Mouse (Mus musculus) lung, embryonic 15.5 days (tissue): ENCODE measurements around the gene Chd6. TPM values are rescaled to one million over a fixed set of nuclear protein-coding genes. Genes with fewer than 3 reads are reported as not detected.

Experiments used
- ATAC-seq: fragments of 200-750 bp; cut with Nextera tagmentation; 2 replicates; pipeline ENCODE4 v1.8.0; 2017; ENCODE audit warnings: moderate number of reproducible peaks, borderline replicate concordance; ENCODE audit not compliant: low FRiP score, low TSS enrichment; ENCODE audit errors: extremely low read depth
- H3K27ac ChIP-seq: fragments of 300-500 bp; sonication (generic); 2 replicates; pipeline ENCODE4 v1.5.1; 2015; ENCODE audit warnings: moderate library complexity, mild to moderate bottlenecking, inconsistent platforms
- H3K27me3 ChIP-seq: fragments of 300-500 bp; sonication (generic); 2 replicates; pipeline ENCODE4 v1.6.1; 2015; ENCODE audit warnings: inconsistent platforms
- H3K36me3 ChIP-seq: fragments of 300-500 bp; sonication (generic); 2 replicates; pipeline ENCODE4 v1.6.1; 2015; ENCODE audit warnings: inconsistent platforms
- H3K4me1 ChIP-seq: fragments of 300-500 bp; sonication (generic); 2 replicates; pipeline ENCODE4 v1.6.1; 2015; ENCODE audit warnings: inconsistent platforms
- H3K4me2 ChIP-seq: fragments of 300-500 bp; sonication (generic); 2 replicates; pipeline ENCODE4 v1.6.1; 2015; ENCODE audit warnings: inconsistent platforms, mild to moderate bottlenecking, moderate library complexity
- H3K4me3 ChIP-seq: fragments of 300-500 bp; sonication (generic); 2 replicates; pipeline ENCODE4 v1.5.1; 2015; ENCODE audit warnings: mild to moderate bottlenecking, inconsistent platforms
- H3K9ac ChIP-seq: fragments of 300-500 bp; sonication (generic); 2 replicates; pipeline ENCODE4 v1.6.1; 2015; ENCODE audit warnings: inconsistent platforms
- H3K9me3 ChIP-seq: fragments of 300-500 bp; sonication (generic); 2 replicates; pipeline ENCODE4 v1.6.1; 2016; ENCODE audit warnings: inconsistent platforms
- WGBS: fragments of 180-500 bp; shearing (Covaris S2); methylation state at CpG from one replicate; pipeline ENCODE4 v1.1.7; 2015; 5-methylcytosine and 5-hydroxymethylcytosine counted together
- polyA plus RNA-seq: library from polyadenylated mRNA; unstranded; fragments of >200 nt; fragmentation: Nextera tagmentation; extraction: Ambion mirVana; gene quantifications from 2 replicates; pipeline ENCODE4 v1.2.1, GENCODE M21; 2015

The Chd6 gene
- polyA plus RNA-seq, 1 experiment from 2014 or later: 32.8 TPM

DNA sequence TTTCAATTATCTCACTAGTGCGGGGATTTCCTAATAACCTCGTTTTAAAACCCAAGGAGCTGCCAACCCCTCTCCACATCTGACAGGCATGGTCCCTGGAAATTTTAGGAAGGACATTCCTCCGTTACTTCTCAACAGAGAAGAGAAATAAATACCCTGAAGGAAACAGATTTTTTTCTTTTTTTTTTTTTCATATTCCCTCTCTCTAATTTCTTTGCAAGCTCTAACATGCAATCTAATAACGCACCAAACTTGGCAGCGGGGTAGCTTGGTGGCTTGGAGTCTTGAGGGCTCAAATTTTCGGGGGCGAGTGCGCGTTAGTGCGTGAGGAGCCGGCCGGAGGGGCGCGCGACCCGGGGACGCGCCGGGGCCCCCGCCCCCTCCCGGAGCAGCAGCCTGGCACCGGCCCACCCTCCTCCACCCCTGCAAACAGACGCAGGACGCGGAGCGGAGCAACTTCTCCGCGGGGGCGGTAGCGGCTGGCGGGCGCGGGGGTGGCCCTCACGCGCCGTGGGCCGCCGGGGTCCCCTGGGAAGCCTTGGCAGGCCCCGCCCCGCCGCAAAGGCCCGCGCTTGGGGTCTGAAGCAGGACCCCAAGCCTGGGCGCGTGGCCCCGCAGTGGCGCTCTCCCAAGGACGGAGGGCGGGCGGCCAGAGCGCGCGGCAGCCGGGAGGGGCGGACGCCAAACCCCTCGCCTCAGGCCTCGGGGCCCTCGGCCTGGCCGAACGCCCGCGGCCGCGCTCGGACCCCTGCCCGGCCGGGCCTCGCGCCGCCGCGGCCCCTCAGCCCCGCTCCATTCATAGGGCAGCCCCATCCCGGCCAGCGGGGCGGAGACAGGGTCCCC, 569 bp downstream of the Chd6 start:
- ATAC-seq: peak; percentile 74
- H3K9me3 ChIP-seq: no peaks in the 10 kb centered on the region
- H3K4me2 ChIP-seq: peak overlapping the region; percentile 54
- H3K36me3 ChIP-seq: no peaks in the 10 kb centered on the region
- under 1% methylated on average over 70 of the region's 77 CpGs for WGBS
- peak overlapping the region; percentile 99 for H3K27ac ChIP-seq
- H3K4me1 ChIP-seq: peaks cover 35% of the 10 kb centered on the region
- H3K9ac ChIP-seq: peak overlapping the region; percentile 89
- peak overlapping the region; percentile 84 for H3K4me3 ChIP-seq
- H3K27me3 ChIP-seq: no peaks in the 10 kb centered on the region

DNA sequence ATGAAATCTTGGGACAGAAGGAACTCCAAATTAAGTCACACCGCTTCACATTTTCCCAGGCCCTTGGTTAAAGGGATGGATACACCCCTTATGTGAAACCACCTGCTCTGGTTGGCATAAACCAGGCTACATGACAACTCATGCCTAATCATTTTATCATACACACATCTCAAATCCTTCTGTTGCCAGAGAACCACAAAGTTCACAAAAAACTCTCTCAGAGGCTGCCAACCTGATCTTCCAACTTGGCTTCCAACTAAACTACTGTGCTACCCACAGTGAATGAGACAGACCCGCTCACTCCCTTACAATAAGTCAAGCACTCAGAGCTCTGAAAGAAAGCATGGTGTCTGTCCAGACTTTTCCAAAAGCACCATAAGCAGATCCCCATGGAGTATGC, 1.6 kb downstream of the Chd6 start:
- Histone ChIP-seq H3K36me3 (no peaks in the 10 kb centered on the region), H3K27me3 (no peaks in the 10 kb centered on the region), H3K9me3 (no peaks in the 10 kb centered on the region), H3K9ac (peak overlapping the region; percentile 89), H3K4me3 (peak overlapping the region; percentile 84), H3K4me2 (peak overlapping the region; percentile 54), H3K27ac (0 out of 2 replicates have a peak overlapping the region, but pooled peaks have one; percentile 21), H3K4me1 (peaks cover 41% of the 10 kb centered on the region)
- 82% methylated on average over 2 of the region's 2 CpGs for WGBS
- ATAC-seq: no peak

DNA sequence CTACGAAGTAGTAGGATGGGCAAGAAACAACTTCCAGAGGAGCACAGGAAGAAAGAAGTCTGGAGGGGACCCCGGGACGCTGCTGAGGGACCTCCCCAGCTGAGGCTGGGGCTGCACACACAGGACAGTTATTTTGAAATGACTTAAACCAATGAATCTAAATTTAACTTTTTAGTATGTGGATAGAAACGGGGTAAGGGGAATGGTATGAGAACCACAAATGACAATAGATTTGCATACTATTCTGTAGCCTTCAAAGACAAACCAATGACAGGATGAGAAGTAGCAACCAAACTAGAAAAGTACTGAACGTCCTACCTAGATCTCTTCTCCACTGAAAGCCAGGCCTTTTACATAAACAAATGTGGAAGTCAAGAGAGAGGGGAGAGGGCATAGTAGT, 5.1 kb downstream of the Chd6 start:
- H3K4me2 ChIP-seq: no peak overlapping the region
- 60% methylated on average over 5 of the region's 5 CpGs for WGBS

DNA sequence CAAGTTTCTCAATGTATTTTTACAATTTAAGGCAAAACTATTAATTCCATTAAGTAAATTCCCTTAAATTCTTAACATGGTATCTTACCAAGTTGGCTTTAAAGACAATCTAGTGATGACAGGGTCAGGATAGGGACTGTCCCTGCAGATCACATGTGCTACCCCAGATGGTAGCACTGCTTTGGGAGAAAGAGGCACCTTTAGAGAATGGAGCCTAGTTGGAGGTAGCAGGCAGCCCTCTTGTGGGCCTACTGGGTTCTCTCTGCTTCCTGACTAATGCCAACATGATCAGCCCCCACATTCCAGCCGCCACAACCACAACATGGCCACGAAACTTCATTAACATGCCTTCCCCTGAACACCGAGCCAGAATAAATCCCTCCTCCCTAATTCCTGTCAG, 6.8 kb downstream of the Chd6 start:
- H3K4me2 ChIP-seq: no peak overlapping the region
- H3K9me3 ChIP-seq: no peaks in the 10 kb centered on the region
- no peak for ATAC-seq
- no peaks in the 10 kb centered on the region for H3K27me3 ChIP-seq
- 49% methylated on average over 3 of the region's 3 CpGs for WGBS
- no peak overlapping the region for H3K4me3 ChIP-seq
- no peak overlapping the region for H3K9ac ChIP-seq
- H3K36me3 ChIP-seq: no peaks in the 10 kb centered on the region
- H3K27ac ChIP-seq: no peak overlapping the region
- H3K4me1 ChIP-seq: peaks cover 41% of the 10 kb centered on the region

More for the DNA sequence above, 5.1 kb downstream of the Chd6 start:
- Histone ChIP-seq H3K4me1 (peaks cover 47% of the 10 kb centered on the region), H3K9me3 (no peaks in the 10 kb centered on the region), H3K36me3 (no peaks in the 10 kb centered on the region), H3K9ac (no peak overlapping the region), H3K27me3 (no peaks in the 10 kb centered on the region), H3K4me3 (no peak overlapping the region), H3K27ac (no peak overlapping the region)
- no peak for ATAC-seq

DNA sequence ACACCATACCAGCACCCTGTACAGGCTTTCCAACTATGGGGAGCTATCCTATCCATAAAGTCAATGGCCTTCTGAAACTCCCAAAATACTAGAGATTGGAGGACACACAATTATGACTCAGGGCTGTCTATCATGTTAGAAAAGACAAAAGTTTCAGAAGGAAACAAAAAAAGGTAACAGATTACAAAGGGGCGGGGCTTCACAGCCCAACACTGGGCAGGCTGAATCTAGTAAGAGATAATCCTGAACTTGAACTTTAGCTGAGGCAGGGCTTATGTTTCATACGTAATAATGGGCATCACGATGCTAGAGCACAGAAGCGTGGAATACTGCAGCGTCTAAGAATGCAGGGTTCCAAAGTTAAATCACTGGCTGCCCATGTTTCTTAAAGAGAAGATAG, 11.1 kb downstream of the Chd6 start:
- H3K36me3 ChIP-seq: no peaks in the 10 kb centered on the region
- no peaks in the 10 kb centered on the region for H3K9me3 ChIP-seq
- WGBS: 90% methylated on average over 5 of the region's 5 CpGs
- H3K4me3 ChIP-seq: no peak overlapping the region
- no peak for ATAC-seq
- H3K4me2 ChIP-seq: no peak overlapping the region
- no peak overlapping the region for H3K9ac ChIP-seq
- peaks cover 20% of the 10 kb centered on the region for H3K4me1 ChIP-seq
- no peak overlapping the region for H3K27ac ChIP-seq
- no peaks in the 10 kb centered on the region for H3K27me3 ChIP-seq

DNA sequence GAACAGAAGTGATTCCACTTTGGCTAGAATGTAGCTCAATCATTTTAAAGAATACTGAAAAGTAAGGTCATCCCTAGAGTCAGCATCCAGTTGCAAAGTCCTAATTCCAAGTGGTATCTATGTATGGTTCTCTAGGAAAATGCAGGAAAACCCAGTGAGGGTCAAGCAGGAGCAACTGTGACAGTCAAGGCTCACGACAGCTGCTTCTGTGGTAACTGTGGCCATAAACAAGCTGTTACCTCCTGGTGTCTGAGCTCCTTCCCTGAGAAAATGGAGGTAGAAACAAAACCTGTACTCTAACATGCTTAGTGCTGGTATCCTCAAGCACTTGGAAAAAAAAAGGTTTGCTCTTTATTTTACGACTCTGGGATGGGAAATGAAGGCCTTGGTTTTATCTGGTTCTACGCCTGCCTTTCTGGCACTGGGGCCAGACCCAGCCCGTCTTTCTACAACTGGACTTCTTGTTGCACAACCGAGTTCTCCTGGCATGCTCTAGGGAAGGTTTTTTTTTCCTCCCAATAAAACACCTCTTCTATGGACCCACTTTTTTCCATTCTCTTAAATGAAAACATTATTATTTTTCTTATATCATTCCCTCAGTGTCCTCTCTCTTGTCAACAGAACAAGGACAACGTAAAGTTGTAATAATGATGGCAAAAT, 18.0 kb downstream of the Chd6 start:
- Histone ChIP-seq H3K27me3 (no peaks in the 10 kb centered on the region), H3K9me3 (no peaks in the 10 kb centered on the region), H3K36me3 (0 out of 2 replicates have a peak, but pooled peaks cover 2% of the 10 kb centered on the region), H3K4me2 (no peak overlapping the region), H3K4me1 (0 out of 2 replicates have a peak, but pooled peaks cover 9% of the 10 kb centered on the region), H3K27ac (no peak overlapping the region), H3K9ac (no peak overlapping the region), H3K4me3 (no peak overlapping the region)
- WGBS: 75% methylated on average over 6 of the region's 6 CpGs
- no peak for ATAC-seq

DNA sequence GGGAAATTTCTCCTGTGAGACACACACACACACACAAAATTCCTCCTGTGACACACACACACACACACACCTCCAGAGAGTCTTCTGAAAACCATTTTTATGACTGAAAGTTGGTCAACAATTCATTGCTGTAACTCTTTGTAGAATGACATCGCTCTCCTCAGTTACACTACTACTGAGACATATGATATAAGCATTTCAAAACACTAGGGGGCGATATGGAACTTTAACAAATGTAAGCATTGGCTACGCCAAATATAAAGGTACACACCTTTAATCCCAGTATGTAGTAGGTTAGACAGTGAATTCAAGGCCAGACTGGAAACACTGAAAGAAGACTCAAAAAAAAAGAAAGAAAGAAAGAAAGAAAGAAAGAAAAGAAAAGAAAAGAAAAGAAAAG, 18.7 kb downstream of the Chd6 start:
- WGBS: 55% methylated on average over 3 of the region's 3 CpGs
- no peaks in the 10 kb centered on the region for H3K9me3 ChIP-seq
- H3K4me1 ChIP-seq: 0 out of 2 replicates have a peak, but pooled peaks cover 9% of the 10 kb centered on the region
- no peak overlapping the region for H3K9ac ChIP-seq
- no peaks in the 10 kb centered on the region for H3K27me3 ChIP-seq
- ATAC-seq: no peak
- H3K4me3 ChIP-seq: no peak overlapping the region
- H3K36me3 ChIP-seq: 0 out of 2 replicates have a peak, but pooled peaks cover 2% of the 10 kb centered on the region
- no peak overlapping the region for H3K4me2 ChIP-seq
- H3K27ac ChIP-seq: no peak overlapping the region

DNA sequence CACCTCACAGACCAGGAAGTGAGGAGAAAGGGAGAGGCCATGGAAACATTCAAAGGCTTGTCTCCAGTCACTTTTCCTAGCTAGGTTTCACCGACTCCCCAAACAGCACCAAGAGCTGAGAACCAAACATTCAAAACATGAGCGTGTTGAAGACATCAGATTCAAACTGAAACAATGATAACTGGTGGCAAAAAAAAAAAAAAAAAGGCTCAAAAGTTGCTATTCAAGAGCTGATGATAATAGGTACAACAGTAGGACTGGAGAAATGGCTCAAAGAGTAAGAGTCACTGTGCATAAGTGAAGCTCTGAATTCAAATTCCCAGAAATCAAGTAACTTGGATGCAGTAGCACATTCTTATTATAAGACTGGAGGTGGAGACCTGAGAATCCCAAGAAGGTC, 30.3 kb downstream of the Chd6 start:
- Histone ChIP-seq H3K4me3 (no peak overlapping the region), H3K27ac (no peak overlapping the region), H3K27me3 (no peaks in the 10 kb centered on the region), H3K4me1 (no peaks in the 10 kb centered on the region), H3K9me3 (no peaks in the 10 kb centered on the region), H3K36me3 (no peaks in the 10 kb centered on the region), H3K9ac (no peak overlapping the region), H3K4me2 (no peak overlapping the region)
- no peak for ATAC-seq
- WGBS: 80% methylated on average over 2 of the region's 2 CpGs

DNA sequence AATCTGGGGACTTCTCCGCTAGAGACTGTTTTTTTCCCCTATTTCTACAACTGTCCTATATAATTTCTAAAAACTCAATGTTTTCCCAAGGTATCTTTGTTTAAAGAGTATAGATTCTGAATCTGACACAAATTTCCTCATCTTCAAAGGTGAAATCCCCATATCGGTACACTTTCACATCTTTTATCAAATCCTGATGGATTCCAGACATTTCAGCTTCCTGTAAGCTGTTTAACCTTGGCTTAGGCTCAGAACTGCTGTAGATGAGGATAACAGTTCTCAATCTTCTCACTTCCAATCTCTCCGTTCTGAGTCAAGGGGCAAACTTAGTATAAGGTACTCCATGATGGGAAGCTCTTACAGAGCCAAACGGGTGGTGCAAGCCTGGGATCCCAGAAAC, 32.6 kb downstream of the Chd6 start:
- no peak overlapping the region for H3K27ac ChIP-seq
- H3K27me3 ChIP-seq: no peaks in the 10 kb centered on the region
- no peak for ATAC-seq
- H3K4me3 ChIP-seq: no peak overlapping the region
- H3K4me2 ChIP-seq: no peak overlapping the region
- no peaks in the 10 kb centered on the region for H3K4me1 ChIP-seq
- no peak overlapping the region for H3K9ac ChIP-seq
- H3K36me3 ChIP-seq: no peaks in the 10 kb centered on the region
- 72% methylated on average over 4 of the region's 4 CpGs for WGBS
- no peaks in the 10 kb centered on the region for H3K9me3 ChIP-seq

DNA sequence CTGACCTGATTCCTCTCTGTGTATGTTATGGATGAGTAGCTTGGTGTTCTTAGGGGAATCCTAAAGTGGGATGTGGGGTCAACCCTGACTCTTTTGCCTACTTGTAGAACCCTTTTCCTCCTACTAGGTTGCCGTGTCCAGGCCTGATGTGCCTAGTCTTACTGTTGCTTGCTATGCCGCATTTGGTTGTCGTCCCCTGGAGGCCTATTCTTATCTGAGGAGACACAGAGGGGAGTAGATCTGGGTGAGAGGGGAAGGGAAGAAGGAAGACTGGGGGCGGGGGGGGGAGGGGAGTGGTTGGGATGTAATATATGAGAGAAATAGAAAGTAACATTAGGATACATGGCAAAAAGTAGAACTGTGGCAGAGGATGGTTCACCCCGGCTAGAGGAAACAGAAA, 33.3 kb downstream of the Chd6 start:
- no peaks in the 10 kb centered on the region for H3K9me3 ChIP-seq
- H3K27me3 ChIP-seq: no peaks in the 10 kb centered on the region
- WGBS: 81% methylated on average over 5 of the region's 5 CpGs
- no peak overlapping the region for H3K4me3 ChIP-seq
- H3K4me2 ChIP-seq: no peak overlapping the region
- H3K4me1 ChIP-seq: no peaks in the 10 kb centered on the region
- no peak for ATAC-seq
- no peak overlapping the region for H3K9ac ChIP-seq
- H3K36me3 ChIP-seq: no peaks in the 10 kb centered on the region
- no peak overlapping the region for H3K27ac ChIP-seq

DNA sequence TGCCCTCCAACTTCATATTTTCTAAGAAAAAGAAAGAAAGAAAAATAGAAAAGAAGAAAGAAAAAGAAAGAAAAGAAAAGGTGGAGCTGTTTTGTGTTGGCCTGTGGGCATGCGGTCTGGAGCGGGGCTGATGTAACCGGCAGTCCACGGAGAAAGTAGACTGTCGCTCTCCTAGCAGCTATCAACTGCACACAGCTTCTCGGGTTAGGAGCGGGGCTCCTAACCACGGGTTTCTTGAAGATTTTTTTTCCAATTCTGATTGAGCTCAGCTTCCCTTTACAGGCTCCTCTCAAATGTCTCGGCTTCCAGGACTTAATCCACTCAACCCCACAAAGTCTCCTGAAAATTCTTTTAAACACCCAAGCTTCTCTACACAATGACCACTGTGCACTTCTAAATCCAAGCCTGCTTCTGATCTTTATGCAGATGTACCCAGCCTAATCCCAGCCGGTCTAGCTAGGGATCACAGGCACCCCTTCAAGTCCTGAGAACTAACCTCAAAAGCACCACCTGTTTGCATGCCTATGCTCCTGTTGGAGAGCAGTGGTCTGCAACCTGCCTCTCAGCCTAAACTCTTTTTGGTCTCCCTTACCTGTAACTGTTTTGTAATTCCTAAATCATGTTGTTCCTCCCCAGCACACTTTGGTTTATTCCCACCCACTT, 42.6 kb downstream of the Chd6 start:
- H3K9ac ChIP-seq: no peak overlapping the region
- H3K27ac ChIP-seq: no peak overlapping the region
- no peak for ATAC-seq
- H3K9me3 ChIP-seq: no peaks in the 10 kb centered on the region
- 59% methylated on average over 10 of the region's 10 CpGs for WGBS
- no peak overlapping the region for H3K4me2 ChIP-seq
- H3K27me3 ChIP-seq: no peaks in the 10 kb centered on the region
- H3K36me3 ChIP-seq: peaks cover 4% of the 10 kb centered on the region; the same call in 1 of the 2 replicates
- H3K4me3 ChIP-seq: no peak overlapping the region
- 0 out of 2 replicates have a peak, but pooled peaks cover 4% of the 10 kb centered on the region for H3K4me1 ChIP-seq

DNA sequence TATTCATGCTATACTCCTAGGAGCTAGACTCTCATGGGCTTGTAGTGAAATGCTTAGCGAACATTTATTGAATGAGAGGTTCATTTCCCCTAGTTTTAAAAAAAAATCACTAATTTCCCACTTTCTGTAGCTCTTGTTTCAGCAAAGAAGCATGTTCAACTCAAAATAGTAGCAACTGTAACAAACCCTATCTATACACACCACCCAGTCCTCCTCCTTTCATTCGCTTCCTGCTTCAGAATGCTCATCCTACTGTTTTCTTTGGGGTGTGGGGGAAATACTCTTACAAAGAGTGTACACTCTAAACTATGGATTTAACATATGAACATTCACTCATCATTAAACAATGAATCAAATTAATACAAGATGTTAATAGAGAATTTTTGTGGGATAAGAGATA, 43.3 kb downstream of the Chd6 start:
- H3K27me3 ChIP-seq: no peaks in the 10 kb centered on the region
- 85% methylated on average over 2 of the region's 2 CpGs for WGBS
- peaks cover 4% of the 10 kb centered on the region; the same call in 1 of the 2 replicates for H3K36me3 ChIP-seq
- no peak overlapping the region for H3K4me2 ChIP-seq
- no peak overlapping the region for H3K9ac ChIP-seq
- H3K4me3 ChIP-seq: no peak overlapping the region
- H3K27ac ChIP-seq: no peak overlapping the region
- no peaks in the 10 kb centered on the region for H3K9me3 ChIP-seq
- ATAC-seq: no peak
- 0 out of 2 replicates have a peak, but pooled peaks cover 4% of the 10 kb centered on the region for H3K4me1 ChIP-seq
